Mouse (Mus musculus): ENCODE results near the gene Srsf1. TPM values are rescaled to one million over a fixed set of nuclear protein-coding genes. Genes with fewer than 3 reads are reported as not detected.
"Not testable (repeated sequence)": the region's sequence is repeated elsewhere in the genome, so short reads cannot be mapped to it uniquely, and the experiment has no call there.

Srsf1 gene
- polyA plus RNA-seq, 1 experiment from 2014 or later, result 413 TPM

GRCm38 (mm10) chr11:88023933-88024332 lies 23.2 kb upstream of the Srsf1 start:
- no peak overlapping the region for H3K4me3 ChIP-seq
- H3K4me1 ChIP-seq, result peaks cover 21% of the 10 kb centered on the region
- H3K27ac ChIP-seq (replicated peaks), result no peak overlapping the region
- WGBS, result 95% methylated on average over 2 of the region's 2 CpGs
- no peaks in the 10 kb centered on the region for H3K36me3 ChIP-seq
- H3K27me3 ChIP-seq (ENCODE audit: low read depth, poor library complexity, severe bottlenecking), result no peaks in the 10 kb centered on the region; the same call in 1 of the 2 replicates
- no peak for DNase-seq (ENCODE audit: low spot score)
- H3K9me3 ChIP-seq (replicated peaks), result no peaks in the 10 kb centered on the region

- no peak overlapping the region for H3K4me3 ChIP-seq
- H3K9me3 ChIP-seq (replicated peaks), result no peaks in the 10 kb centered on the region
- no peak for DNase-seq (ENCODE audit: low spot score)
- no peaks in the 10 kb centered on the region; the same call in 1 of the 2 replicates for H3K27me3 ChIP-seq (ENCODE audit: low read depth, poor library complexity, severe bottlenecking)
- WGBS, result 57% methylated on average over 9 of the region's 9 CpGs
- peak overlapping the region; percentile 75 for H3K27ac ChIP-seq (replicated peaks)
- H3K36me3 ChIP-seq, result no peaks in the 10 kb centered on the region
- H3K4me1 ChIP-seq, result peaks cover 21% of the 10 kb centered on the region
Measured at GRCm38 (mm10) chr11:88027391-88028035, 19.7 kb upstream of the Srsf1 start.

GRCm38 (mm10) chr11:88028193-88028684 lies 18.9 kb upstream of the Srsf1 start:
- peak; percentile 41 for DNase-seq (ENCODE audit: low spot score)
- H3K4me1 ChIP-seq, result peaks cover 21% of the 10 kb centered on the region
- no peaks in the 10 kb centered on the region for H3K9me3 ChIP-seq (replicated peaks)
- H3K4me3 ChIP-seq, result no peak overlapping the region
- H3K27ac ChIP-seq (replicated peaks), result peak overlapping the region; percentile 75
- no peaks in the 10 kb centered on the region; the same call in 1 of the 2 replicates for H3K27me3 ChIP-seq (ENCODE audit: low read depth, poor library complexity, severe bottlenecking)
- H3K36me3 ChIP-seq, result no peaks in the 10 kb centered on the region
- WGBS, result 7% methylated on average over 16 of the region's 16 CpGs

- Histone ChIP-seq H3K27ac (replicated peaks) (no peak overlapping the region), H3K9me3 (replicated peaks) (no peaks in the 10 kb centered on the region), H3K4me3 (no peak overlapping the region), H3K27me3 (ENCODE audit: low read depth, poor library complexity, severe bottlenecking) (no peaks in the 10 kb centered on the region; the same call in 1 of the 2 replicates), H3K4me1 (peaks cover 21% of the 10 kb centered on the region), H3K36me3 (peaks cover 15% of the 10 kb centered on the region)
- 91% methylated on average over 7 of the region's 7 CpGs for WGBS
- no peak for DNase-seq (ENCODE audit: low spot score)
Measured at GRCm38 (mm10) chr11:88030219-88030618, 17.0 kb upstream of the Srsf1 start.

- DNase-seq (ENCODE audit: low spot score), result no peak
- 84% methylated on average over 2 of the region's 2 CpGs for WGBS
Measured at GRCm38 (mm10) chr11:88030836-88031235, 16.3 kb upstream of the Srsf1 start.

GRCm38 (mm10) chr11:88031753-88032152 lies 15.4 kb upstream of the Srsf1 start:
- peaks cover 19% of the 10 kb centered on the region for H3K36me3 ChIP-seq
- peaks cover 21% of the 10 kb centered on the region for H3K4me1 ChIP-seq
- no peak overlapping the region for H3K4me3 ChIP-seq
- DNase-seq (ENCODE audit: low spot score), result no peak
- H3K9me3 ChIP-seq (replicated peaks), result no peaks in the 10 kb centered on the region
- H3K27me3 ChIP-seq (ENCODE audit: low read depth, poor library complexity, severe bottlenecking), result no peaks in the 10 kb centered on the region; the same call in 1 of the 2 replicates
- 91% methylated on average over 5 of the region's 5 CpGs for WGBS
- H3K27ac ChIP-seq (replicated peaks), result no peak overlapping the region

More at GRCm38 (mm10) chr11:88030836-88031235, 16.3 kb upstream of the Srsf1 start:
- Histone ChIP-seq H3K27ac (replicated peaks) (no peak overlapping the region), H3K4me1 (peaks cover 21% of the 10 kb centered on the region), H3K9me3 (replicated peaks) (no peaks in the 10 kb centered on the region), H3K4me3 (no peak overlapping the region), H3K27me3 (ENCODE audit: low read depth, poor library complexity, severe bottlenecking) (no peaks in the 10 kb centered on the region; the same call in 1 of the 2 replicates), H3K36me3 (peaks cover 18% of the 10 kb centered on the region)

GRCm38 (mm10) chr11:88035970-88036369 lies 11.2 kb upstream of the Srsf1 start:
- H3K4me3 ChIP-seq, result no peak overlapping the region
- no peaks in the 10 kb centered on the region for H3K4me1 ChIP-seq
- H3K27me3 ChIP-seq (ENCODE audit: low read depth, poor library complexity, severe bottlenecking), result no peaks in the 10 kb centered on the region
- 67% methylated on average over 7 of the region's 7 CpGs for WGBS
- peaks cover 43% of the 10 kb centered on the region for H3K36me3 ChIP-seq
- H3K27ac ChIP-seq (replicated peaks), result no peak overlapping the region
- no peaks in the 10 kb centered on the region for H3K9me3 ChIP-seq (replicated peaks)
- DNase-seq (ENCODE audit: low spot score), result no peak

- no peak overlapping the region for H3K4me3 ChIP-seq
- 93% methylated on average over 10 of the region's 10 CpGs for WGBS
- no peaks in the 10 kb centered on the region for H3K9me3 ChIP-seq (replicated peaks)
- peaks cover 49% of the 10 kb centered on the region for H3K36me3 ChIP-seq
- no peaks in the 10 kb centered on the region for H3K4me1 ChIP-seq
- DNase-seq (ENCODE audit: low spot score), result no peak
- 0 out of 2 replicates have a peak overlapping the region, but pooled peaks have one; percentile 6 for H3K27ac ChIP-seq (replicated peaks)
- no peaks in the 10 kb centered on the region for H3K27me3 ChIP-seq (ENCODE audit: low read depth, poor library complexity, severe bottlenecking)
Measured at GRCm38 (mm10) chr11:88036761-88037251, 10.4 kb upstream of the Srsf1 start.

- no peaks in the 10 kb centered on the region for H3K9me3 ChIP-seq (replicated peaks)
- WGBS, result 81% methylated on average over 3 of the region's 3 CpGs
- H3K27ac ChIP-seq (replicated peaks), result no peak overlapping the region
- H3K27me3 ChIP-seq (ENCODE audit: low read depth, poor library complexity, severe bottlenecking), result no peaks in the 10 kb centered on the region
- no peaks in the 10 kb centered on the region for H3K4me1 ChIP-seq
- H3K4me3 ChIP-seq, result no peak overlapping the region
- peaks cover 55% of the 10 kb centered on the region for H3K36me3 ChIP-seq
- no peak for DNase-seq (ENCODE audit: low spot score)
Measured at GRCm38 (mm10) chr11:88037386-88037785, 9.8 kb upstream of the Srsf1 start.

GRCm38 (mm10) chr11:88039066-88039465 lies 8.1 kb upstream of the Srsf1 start:
- Histone ChIP-seq H3K4me3 (no peak overlapping the region), H3K27ac (replicated peaks) (no peak overlapping the region), H3K9me3 (replicated peaks) (no peaks in the 10 kb centered on the region), H3K27me3 (ENCODE audit: low read depth, poor library complexity, severe bottlenecking) (no peaks in the 10 kb centered on the region), H3K4me1 (no peaks in the 10 kb centered on the region), H3K36me3 (peaks cover 61% of the 10 kb centered on the region)
- no peak for DNase-seq (ENCODE audit: low spot score)
- 92% methylated on average over 1 of the region's 1 CpGs for WGBS

GRCm38 (mm10) chr11:88044314-88044713 lies 2.9 kb upstream of the Srsf1 start:
- no peak for DNase-seq (ENCODE audit: low spot score)
- Histone ChIP-seq H3K36me3 (peaks cover 46% of the 10 kb centered on the region), H3K27ac (replicated peaks) (no peak overlapping the region), H3K4me1 (peaks cover 16% of the 10 kb centered on the region), H3K4me3 (no peak overlapping the region), H3K9me3 (replicated peaks) (no peaks in the 10 kb centered on the region), H3K27me3 (ENCODE audit: low read depth, poor library complexity, severe bottlenecking) (no peaks in the 10 kb centered on the region)

GRCm38 (mm10) chr11:88045159-88045558 lies 2.0 kb upstream of the Srsf1 start:
- Histone ChIP-seq H3K4me1 (peaks cover 24% of the 10 kb centered on the region), H3K36me3 (peaks cover 47% of the 10 kb centered on the region)
- H3K27ac ChIP-seq (replicated peaks); H3K27me3 ChIP-seq (ENCODE audit: low read depth, poor library complexity, severe bottlenecking); H3K4me3 ChIP-seq; H3K9me3 ChIP-seq (replicated peaks); DNase-seq (ENCODE audit: low spot score): not testable (repeated sequence)
- 98% methylated on average over 3 of the region's 3 CpGs for WGBS

- 91% methylated on average over 4 of the region's 4 CpGs for WGBS
- Histone ChIP-seq H3K27ac (replicated peaks) (0 out of 2 replicates have a peak overlapping the region, but pooled peaks have one; percentile 100), H3K4me3 (peak overlapping the region; percentile 94), H3K9me3 (replicated peaks) (no peaks in the 10 kb centered on the region), H3K4me1 (peaks cover 32% of the 10 kb centered on the region), H3K36me3 (peaks cover 47% of the 10 kb centered on the region), H3K27me3 (ENCODE audit: low read depth, poor library complexity, severe bottlenecking) (no peaks in the 10 kb centered on the region)
- DNase-seq (ENCODE audit: low spot score), result no peak
Measured at GRCm38 (mm10) chr11:88045878-88046277, 1.3 kb upstream of the Srsf1 start.

All from midbrain, embryonic 10.5 days (tissue).